Mouse (Mus musculus) kidney, postnatal 10 days (tissue): ENCODE measurements at regions not wholly inside any gene's neighbourhood (a gene's known extent, or its start where the extent isn't known, plus 50 kb on each side); places are given as distances from the start of the nearest gene placed in this dataset.

Source experiments
- DNase-seq: peaks from one replicate; pipeline ENCODE4 v3.0.0; 2021; ENCODE audit warnings: mixed read lengths

- peak; percentile 42 for DNase-seq
Measured at GRCm38 (mm10) chr7:36090291-36091123, 287.7 kb upstream of the Zfp507 start.

GRCm38 (mm10) chr7:36087598-36087997 lies 284.8 kb upstream of the Zfp507 start:
- DNase-seq = no peak

GRCm38 (mm10) chr7:36078666-36079065 lies 275.9 kb upstream of the Zfp507 start:
- peak; percentile 42 for DNase-seq

GRCm38 (mm10) chr7:36078089-36078654 lies 275.4 kb upstream of the Zfp507 start:
- DNase-seq = no peak

GRCm38 (mm10) chr7:36077271-36077670 lies 274.5 kb upstream of the Zfp507 start:
- peak; percentile 22 for DNase-seq

GRCm38 (mm10) chr7:36076021-36076441 lies 273.2 kb upstream of the Zfp507 start:
- peak; percentile 30 for DNase-seq

- peak; percentile 73 for DNase-seq
Measured at GRCm38 (mm10) chr7:36071774-36072173, 269.0 kb upstream of the Zfp507 start.

GRCm38 (mm10) chr7:36066725-36067124 lies 263.9 kb upstream of the Zfp507 start:
- no peak for DNase-seq

GRCm38 (mm10) chr7:36061679-36062078 lies 258.9 kb upstream of the Zfp507 start:
- no peak for DNase-seq

GRCm38 (mm10) chr7:36060426-36060825 lies 257.6 kb upstream of the Zfp507 start:
- no peak for DNase-seq

GRCm38 (mm10) chr7:36046053-36046452 lies 243.2 kb upstream of the Zfp507 start:
- DNase-seq = no peak

- DNase-seq = no peak
Measured at GRCm38 (mm10) chr7:36031881-36032280, 229.1 kb upstream of the Zfp507 start.

GRCm38 (mm10) chr7:36023015-36023414 lies 220.2 kb upstream of the Zfp507 start:
- DNase-seq = no peak

GRCm38 (mm10) chr7:36022489-36022888 lies 219.7 kb upstream of the Zfp507 start:
- DNase-seq = no peak

- peak; percentile 28 for DNase-seq
Measured at GRCm38 (mm10) chr7:36016926-36017753, 214.3 kb upstream of the Zfp507 start.

- no peak for DNase-seq
Measured at GRCm38 (mm10) chr7:35996609-35997008, 193.8 kb upstream of the Zfp507 start.

- no peak for DNase-seq
Measured at GRCm38 (mm10) chr7:35992511-35992910, 189.7 kb upstream of the Zfp507 start.

- no peak for DNase-seq
Measured at GRCm38 (mm10) chr7:35991141-35991540, 188.3 kb upstream of the Zfp507 start.

- peak; percentile 11 for DNase-seq
Measured at GRCm38 (mm10) chr7:35989456-35989855, 186.7 kb upstream of the Zfp507 start.

- DNase-seq = peak; percentile 43
Measured at GRCm38 (mm10) chr7:35988449-35989109, 185.8 kb upstream of the Zfp507 start.

- DNase-seq = no peak
Measured at GRCm38 (mm10) chr7:35977986-35978385, 175.2 kb upstream of the Zfp507 start.

- peak; percentile 40 for DNase-seq
Measured at GRCm38 (mm10) chr7:35958731-35959130, 155.9 kb upstream of the Zfp507 start.

GRCm38 (mm10) chr7:35958052-35958451 lies 155.2 kb upstream of the Zfp507 start:
- peak; percentile 54 for DNase-seq
